Mouse (Mus musculus) embryonic facial prominence, embryonic 12.5 days (tissue): ENCODE measurements at regions not wholly inside any gene's neighbourhood (a gene's known extent, or its start where the extent isn't known, plus 50 kb on each side); places are given as distances from the start of the nearest gene placed in this dataset.
A peak's percentile ranks its signal among the peaks of the same experiment; 100 is the strongest.
"Not testable (repeated sequence)": the region's sequence is repeated elsewhere in the genome, so short reads cannot be mapped to it uniquely, and the experiment has no call there.

ENCODE experiments used
- ATAC-seq: fragments of 200-750 bp; cut with Nextera tagmentation; 2 replicates; pipeline ENCODE4 v1.8.0; 2017; ENCODE audit not compliant: insufficient number of reproducible peaks, insufficient read depth, low FRiP score, low TSS enrichment
- H3K27ac ChIP-seq: fragments of 300-500 bp; sonication (generic); 2 replicates; pipeline ENCODE4 v1.5.1; 2016; ENCODE audit warnings: mild to moderate bottlenecking
- H3K27me3 ChIP-seq: fragments of 300-500 bp; sonication (generic); 2 replicates; pipeline ENCODE4 v1.6.1; 2016; ENCODE audit warnings: mild to moderate bottlenecking, moderate library complexity
- H3K36me3 ChIP-seq: fragments of 300-500 bp; sonication (generic); 2 replicates; pipeline ENCODE4 v1.6.1; 2016; ENCODE audit warnings: mild to moderate bottlenecking
- H3K4me1 ChIP-seq: fragments of 300-500 bp; sonication (generic); 2 replicates; pipeline ENCODE4 v1.6.1; 2016
- H3K4me2 ChIP-seq: fragments of 300-500 bp; sonication (generic); replicated peaks from 2 replicates; pipeline ENCODE4 v1.6.1; 2016; ENCODE audit warnings: mild to moderate bottlenecking, moderate library complexity
- H3K4me3 ChIP-seq: fragments of 300-500 bp; sonication (generic); 2 replicates; pipeline ENCODE4 v1.5.1; 2016; ENCODE audit warnings: mild to moderate bottlenecking
- H3K9ac ChIP-seq: fragments of 300-500 bp; sonication (generic); 2 replicates; pipeline ENCODE4 v1.6.1; 2016; ENCODE audit warnings: mild to moderate bottlenecking, moderate library complexity
- H3K9me3 ChIP-seq: fragments of 300-500 bp; sonication (generic); 2 replicates; pipeline ENCODE4 v1.6.1; 2016; ENCODE audit warnings: mild to moderate bottlenecking, moderate library complexity
- WGBS: fragments of 180-500 bp; shearing (Covaris S2); methylation state at CpG from one replicate; pipeline ENCODE4 v1.1.7; 2016; 5-methylcytosine and 5-hydroxymethylcytosine counted together

DNA sequence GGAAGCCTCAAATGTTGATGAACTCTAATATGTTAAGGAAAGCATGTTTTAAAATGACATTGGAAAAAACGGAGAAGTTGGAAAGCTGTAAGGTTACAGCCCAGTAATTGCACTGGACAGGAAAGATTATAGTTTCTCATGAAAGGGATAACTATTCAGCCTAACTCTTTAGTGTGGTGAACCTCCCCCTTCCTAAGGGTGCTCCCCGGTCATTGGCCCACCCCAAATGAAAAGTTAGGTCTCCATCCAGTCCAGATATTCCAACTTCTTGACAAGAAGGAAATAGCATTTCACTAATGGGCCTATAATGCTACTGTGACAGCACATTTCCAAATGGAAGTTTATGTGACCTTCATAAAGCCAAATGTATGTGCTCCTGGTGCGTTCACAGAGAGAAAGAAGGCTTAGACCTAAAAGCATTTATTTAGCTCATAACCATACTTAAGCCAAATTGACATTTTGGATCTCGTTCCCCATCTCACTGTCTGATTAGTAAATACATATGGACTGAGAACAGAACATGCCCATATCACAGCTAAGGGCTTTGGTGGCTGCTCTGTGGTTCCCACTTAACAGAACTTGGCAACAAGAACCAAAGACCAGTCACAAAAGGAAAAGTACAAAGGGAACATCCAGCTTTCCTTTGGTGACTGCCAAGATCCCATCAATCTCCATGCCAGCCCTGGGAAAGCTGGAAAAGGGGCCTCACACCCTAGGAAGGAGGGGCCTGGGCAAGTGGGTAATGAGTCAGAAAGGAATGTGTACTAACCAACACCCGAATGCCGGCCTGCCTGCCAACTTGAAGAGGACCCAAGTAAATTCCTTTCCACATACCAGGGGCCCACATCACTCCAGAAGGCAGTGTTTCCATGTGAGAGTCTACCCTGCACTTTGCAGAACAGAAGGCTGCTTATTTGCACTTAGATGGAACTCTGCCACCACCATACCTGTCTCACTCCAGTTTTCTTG is 155.1 kb upstream of the Chst7 start:
- no peak for ATAC-seq
- H3K27ac ChIP-seq = no peak overlapping the region
- 62% methylated on average over 6 of the region's 6 CpGs for WGBS

DNA sequence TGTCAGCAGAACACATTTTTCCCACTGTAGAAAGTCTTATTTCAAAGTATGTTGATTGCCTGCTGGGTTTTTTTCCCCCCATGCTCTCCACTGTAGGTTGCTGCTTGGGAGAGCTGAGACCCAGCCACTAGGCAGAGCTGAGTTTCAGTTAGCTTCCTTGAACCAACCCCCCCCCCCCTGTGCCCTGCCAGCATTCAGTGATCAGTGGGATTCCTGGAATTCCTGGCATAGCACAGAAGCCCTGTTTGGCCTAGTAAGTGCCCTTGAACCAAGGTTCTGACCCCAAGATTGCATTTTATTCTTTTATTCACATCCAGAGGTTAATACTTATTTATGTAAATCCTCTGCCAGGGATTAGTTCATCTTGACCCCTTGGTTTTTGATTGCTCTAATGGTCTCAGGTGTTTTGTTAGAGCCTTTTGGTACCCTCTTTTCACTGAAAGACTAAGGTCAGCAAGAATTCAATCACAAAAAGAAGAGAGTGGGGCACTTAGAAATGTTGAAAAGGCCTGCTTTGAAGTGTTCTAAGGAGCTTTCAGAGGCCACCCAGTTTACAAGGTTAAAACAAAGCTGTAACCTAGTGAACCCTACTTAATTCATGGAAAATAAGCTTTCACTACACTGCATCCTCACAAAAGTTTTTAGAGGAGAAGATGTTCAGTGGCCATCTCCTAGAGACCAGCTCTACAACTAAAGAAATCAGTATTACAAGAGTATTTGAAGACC is 152.6 kb upstream of the Chst7 start:
- ATAC-seq = no peak
- no peak overlapping the region for H3K27ac ChIP-seq
- H3K27me3 ChIP-seq = no peaks in the 10 kb centered on the region
- no peak overlapping the region for H3K4me2 ChIP-seq
- no peaks in the 10 kb centered on the region for H3K9me3 ChIP-seq
- no peak overlapping the region for H3K9ac ChIP-seq
- H3K4me1 ChIP-seq = no peaks in the 10 kb centered on the region
- H3K36me3 ChIP-seq = no peaks in the 10 kb centered on the region
- H3K4me3 ChIP-seq = no peak overlapping the region

More for the DNA sequence above, 155.1 kb upstream of the Chst7 start:
- Histone ChIP-seq H3K4me1 (no peaks in the 10 kb centered on the region), H3K36me3 (no peaks in the 10 kb centered on the region), H3K4me3 (no peak overlapping the region), H3K9ac (no peak overlapping the region), H3K9me3 (no peaks in the 10 kb centered on the region), H3K4me2 (no peak overlapping the region), H3K27me3 (no peaks in the 10 kb centered on the region)

DNA sequence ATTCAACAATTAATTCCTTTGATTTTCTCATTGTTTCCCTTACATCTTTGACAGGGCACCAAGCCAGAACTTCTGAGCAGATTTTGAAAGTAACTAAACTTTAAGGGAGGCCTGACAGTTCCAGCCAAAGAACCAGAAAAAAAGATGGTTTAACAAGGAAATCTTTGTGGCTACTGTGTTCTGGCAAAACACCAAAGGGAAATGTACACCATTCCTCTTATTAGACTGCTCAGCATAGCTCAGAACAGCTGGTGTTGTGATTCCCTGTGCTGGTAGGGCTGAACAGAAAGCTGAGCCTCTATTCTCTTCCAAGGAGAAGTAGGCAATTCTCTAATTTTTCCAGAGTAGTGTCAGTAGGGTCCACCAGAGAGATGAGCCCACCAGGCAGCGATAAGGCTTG is 142.4 kb upstream of the Chst7 start:
- H3K4me2 ChIP-seq = no peak overlapping the region
- WGBS = 91% methylated on average over 1 of the region's 1 CpGs
- no peaks in the 10 kb centered on the region for H3K9me3 ChIP-seq
- 0 out of 2 replicates have a peak, but pooled peaks have one; percentile 35 for ATAC-seq
- no peaks in the 10 kb centered on the region for H3K27me3 ChIP-seq
- no peak overlapping the region for H3K4me3 ChIP-seq
- no peak overlapping the region for H3K9ac ChIP-seq
- H3K27ac ChIP-seq = no peak overlapping the region
- no peaks in the 10 kb centered on the region for H3K4me1 ChIP-seq
- H3K36me3 ChIP-seq = no peaks in the 10 kb centered on the region

DNA sequence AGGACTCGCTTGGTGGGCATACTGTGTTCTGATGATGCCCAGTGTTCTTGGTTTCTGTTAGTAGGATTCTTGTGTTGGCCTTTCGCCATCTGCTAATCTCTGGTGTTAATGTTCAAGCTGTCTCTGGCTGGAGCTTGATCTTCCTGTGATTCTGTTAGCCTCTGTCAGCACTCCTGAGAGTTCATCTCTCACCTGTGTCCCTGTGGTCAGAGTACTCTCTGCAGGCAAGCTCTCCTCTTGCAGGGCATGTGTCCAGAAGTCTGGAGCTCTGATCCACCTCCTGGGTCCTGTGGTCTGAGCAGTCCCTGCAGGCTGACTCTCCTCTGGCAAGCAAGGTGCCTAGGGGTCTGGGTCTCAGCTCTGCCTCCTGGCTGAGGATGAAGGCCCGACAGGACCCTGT is 130.0 kb upstream of the Chst7 start:
- not testable (repeated sequence) for H3K4me2 ChIP-seq, H3K27ac ChIP-seq, H3K27me3 ChIP-seq, H3K9me3 ChIP-seq, H3K4me1 ChIP-seq, H3K36me3 ChIP-seq, H3K9ac ChIP-seq, ATAC-seq, H3K4me3 ChIP-seq
- 71% methylated on average over 3 of the region's 3 CpGs for WGBS

DNA sequence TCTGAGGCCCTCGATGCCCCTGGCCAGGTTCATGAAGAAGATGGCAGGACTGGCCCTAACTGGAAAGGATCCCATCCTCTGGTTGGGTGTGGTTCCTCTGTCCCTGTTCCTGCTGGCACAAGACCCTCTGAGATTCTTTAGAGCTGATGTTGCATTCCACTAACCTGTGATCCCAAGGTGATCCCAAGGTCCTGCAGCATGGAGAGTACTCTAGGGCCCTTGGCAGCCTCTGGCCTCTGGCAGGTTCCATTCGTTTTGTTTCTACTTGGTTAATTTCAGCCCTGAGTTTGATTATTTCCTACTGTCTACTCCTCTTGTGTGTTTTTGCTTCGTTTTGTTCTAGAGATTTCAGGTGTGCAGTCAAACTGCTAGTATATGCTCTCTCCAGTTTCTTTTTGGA is 129.5 kb upstream of the Chst7 start:
- no peak for ATAC-seq
- Histone ChIP-seq H3K4me2 (no peak overlapping the region), H3K4me1 (no peaks in the 10 kb centered on the region), H3K9ac (no peak overlapping the region), H3K27ac (no peak overlapping the region), H3K36me3 (no peaks in the 10 kb centered on the region), H3K4me3 (no peak overlapping the region), H3K27me3 (no peaks in the 10 kb centered on the region), H3K9me3 (no peaks in the 10 kb centered on the region)
- WGBS = 70% methylated on average over 3 of the region's 3 CpGs

DNA sequence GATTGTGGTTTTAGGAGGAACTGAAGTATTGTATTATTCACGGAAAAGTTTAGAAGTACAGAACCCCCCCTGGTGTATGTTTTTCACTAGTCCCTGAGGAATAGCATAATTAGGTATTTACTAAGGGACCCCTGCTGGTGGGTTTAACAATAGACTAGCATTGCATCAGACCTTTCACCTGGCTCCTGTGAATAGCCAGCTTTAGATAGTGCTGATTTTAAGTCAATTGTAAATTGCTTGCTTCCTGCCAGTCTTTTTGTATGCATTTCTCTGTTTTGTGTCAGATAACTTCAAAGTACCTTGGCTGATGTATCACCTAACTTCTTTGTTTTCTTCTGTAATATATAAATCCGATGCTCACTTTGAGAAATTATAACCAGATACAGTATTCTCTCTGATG is 116.1 kb upstream of the Chst7 start:
- Histone ChIP-seq H3K9ac (no peak overlapping the region), H3K27me3 (no peaks in the 10 kb centered on the region), H3K4me1 (no peaks in the 10 kb centered on the region), H3K36me3 (no peaks in the 10 kb centered on the region), H3K4me3 (no peak overlapping the region), H3K9me3 (no peaks in the 10 kb centered on the region), H3K27ac (no peak overlapping the region), H3K4me2 (no peak overlapping the region)
- WGBS = 70% methylated on average over 2 of the region's 2 CpGs
- ATAC-seq = no peak
